Mouse (Mus musculus): ENCODE data around the gene Foxf1. TPM values are rescaled to one million over a fixed set of nuclear protein-coding genes. Genes with fewer than 3 reads are reported as not detected.

Gene Foxf1
- polyA plus RNA-seq, 1 experiment from 2014 or later = 0.43 TPM

Small RNAs within 50 kb of the gene (microRNA-seq; reads per million reads assigned to microRNA genes)
- not detected for gene Gm27530

Other genes starting within 250 kb of the Foxf1 start
- 65.4 and 76.9 TPM in 2 replicates for gene Mthfsd, start 24.0 kb downstream of the Foxf1 start, polyA plus RNA-seq (2015; fragmentation: Nextera tagmentation; extraction: Ambion mirVana)
- gene Foxc2, start 31.8 kb downstream of the Foxf1 start, polyA plus RNA-seq (2015; fragmentation: Nextera tagmentation; extraction: Ambion mirVana) = 7.5 and 8.3 TPM in 2 replicates
- gene Foxl1, start 43.6 kb downstream of the Foxf1 start, polyA plus RNA-seq (2015; fragmentation: Nextera tagmentation; extraction: Ambion mirVana) = 0.15 and 0.18 TPM in 2 replicates